ENCODE assay signal across 22 mouse cellular contexts in the genomic region with DNA sequence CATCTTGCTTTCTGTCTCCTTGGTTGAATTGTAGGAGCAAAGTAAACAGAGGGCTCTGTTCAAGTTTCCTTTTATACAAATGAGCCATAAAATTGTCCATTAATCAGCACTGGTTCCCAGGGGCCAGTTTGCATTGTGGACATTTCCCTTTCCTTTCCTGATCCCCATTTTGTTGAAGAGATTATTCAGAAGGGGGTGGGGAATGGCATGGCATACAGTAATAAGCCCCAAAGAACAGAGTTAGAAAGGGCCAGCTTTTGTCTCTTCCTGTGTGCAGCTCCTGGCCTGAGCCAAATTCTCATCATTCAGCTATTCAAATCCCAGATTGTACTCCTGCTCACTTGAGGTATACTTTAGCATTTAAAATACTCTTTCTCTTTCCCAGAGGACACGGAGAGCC.
DNase-seq lines count a peak whose midpoint lies in the region; ATAC-seq and TF ChIP-seq lines count a peak whose summit lies in the region.
"Had no signal": no experiment of that assay in that cellular context is flagged by ENCODE, and none has a peak within 500 bp of the region (broad histone marks: within the 10 kb centered on the region; RNA-seq: fewer than 3 reads in every experiment).

No protein-coding gene starts in this region.

- no peak for ATAC-seq in forebrain, embryonic 11.5 days (replicated peaks; ENCODE audit: low FRiP score)
- ATAC-seq in lung, postnatal 0 days, result no peak; the same call in 1 of the 2 replicates
- ATAC-seq in forebrain, embryonic 13.5 days, result peak; percentile 51; the same call in 1 of the 2 replicates
- peak; percentile 60; the same call in 1 of the 2 replicates for ATAC-seq in hindbrain, embryonic 14.5 days (ENCODE audit: low FRiP score)
- ATAC-seq: CD4-positive, CD25-positive, alpha-beta regulatory T cell, adult 4 months had no signal

- no peak overlapping the region for H3K4me3 ChIP-seq in forebrain, embryonic 10.5 days
- no peak overlapping the region for H3K4me3 ChIP-seq in forebrain, embryonic 11.5 days (ENCODE audit: low read depth, low read length)
- no peak overlapping the region for H3K4me3 ChIP-seq in lung, postnatal 0 days (ENCODE audit: low read depth, low read length)
- H3K4me3 ChIP-seq in forebrain, embryonic 13.5 days, result no peak overlapping the region
- H3K4me3 ChIP-seq in hindbrain, embryonic 14.5 days (replicated peaks; ENCODE audit: low read length), result no peak overlapping the region
- H3K4me3 ChIP-seq: heart, embryonic 13.5 days; liver, embryonic 13.5 days; midbrain, embryonic 10.5 days had no signal

- 86% methylated on average over 1 of the region's 1 CpGs for WGBS in forebrain, embryonic 10.5 days
- WGBS in forebrain, embryonic 11.5 days, result 50% methylated on average over 1 of the region's 1 CpGs
- 68% methylated on average over 1 of the region's 1 CpGs for WGBS in lung, postnatal 0 days
- 25% methylated on average over 1 of the region's 1 CpGs for WGBS in forebrain, embryonic 13.5 days
- WGBS in hindbrain, embryonic 14.5 days, result 26% methylated on average over 1 of the region's 1 CpGs

- H3K9me3 ChIP-seq in forebrain, embryonic 10.5 days, result no peaks in the 10 kb centered on the region
- no peaks in the 10 kb centered on the region for H3K9me3 ChIP-seq in forebrain, embryonic 11.5 days (ENCODE audit: control insufficient read depth, low read length)
- no peaks in the 10 kb centered on the region for H3K9me3 ChIP-seq in lung, postnatal 0 days (ENCODE audit: low read length)
- no peaks in the 10 kb centered on the region for H3K9me3 ChIP-seq in forebrain, embryonic 13.5 days (replicated peaks)
- H3K9me3 ChIP-seq in hindbrain, embryonic 14.5 days (ENCODE audit: control insufficient read depth, low read length), result no peaks in the 10 kb centered on the region
- H3K9me3 ChIP-seq: heart, embryonic 13.5 days; liver, embryonic 13.5 days; midbrain, embryonic 10.5 days had no signal

- H3K27me3 ChIP-seq in forebrain, embryonic 10.5 days (ENCODE audit: poor library complexity, severe bottlenecking), result no peaks in the 10 kb centered on the region
- no peaks in the 10 kb centered on the region for H3K27me3 ChIP-seq in forebrain, embryonic 11.5 days (ENCODE audit: control insufficient read depth, insufficient read depth, low read length)
- no peaks in the 10 kb centered on the region for H3K27me3 ChIP-seq in lung, postnatal 0 days (replicated peaks; ENCODE audit: insufficient read depth, low read length)
- no peaks in the 10 kb centered on the region for H3K27me3 ChIP-seq in forebrain, embryonic 13.5 days
- no peaks in the 10 kb centered on the region for H3K27me3 ChIP-seq in hindbrain, embryonic 14.5 days (ENCODE audit: control insufficient read depth, insufficient read depth, low read length)
- H3K27me3 ChIP-seq: heart, embryonic 13.5 days; liver, embryonic 13.5 days had no signal

- H3K36me3 ChIP-seq in forebrain, embryonic 10.5 days (replicated peaks), result no peaks in the 10 kb centered on the region
- H3K36me3 ChIP-seq in forebrain, embryonic 11.5 days (ENCODE audit: control insufficient read depth, insufficient read depth, low read length), result no peaks in the 10 kb centered on the region
- no peaks in the 10 kb centered on the region for H3K36me3 ChIP-seq in lung, postnatal 0 days (ENCODE audit: insufficient read depth, low read length)
- H3K36me3 ChIP-seq in forebrain, embryonic 13.5 days (ENCODE audit: poor library complexity, severe bottlenecking), result no peaks in the 10 kb centered on the region
- H3K36me3 ChIP-seq in hindbrain, embryonic 14.5 days (replicated peaks; ENCODE audit: control insufficient read depth, insufficient read depth), result no peaks in the 10 kb centered on the region
- H3K36me3 ChIP-seq: heart, embryonic 13.5 days; liver, embryonic 13.5 days; midbrain, embryonic 10.5 days had no signal

- no peak for TF ChIP-seq EP300 in lung, postnatal 0 days (IDR thresholded peaks at IDR 0.05)

- H3K9ac ChIP-seq in forebrain, embryonic 11.5 days (ENCODE audit: low read length), result no peak overlapping the region
- H3K9ac ChIP-seq in lung, postnatal 0 days (replicated peaks; ENCODE audit: low read depth), result no peak overlapping the region
- no peak overlapping the region for H3K9ac ChIP-seq in forebrain, embryonic 13.5 days
- H3K9ac ChIP-seq in hindbrain, embryonic 14.5 days, result no peak overlapping the region
- H3K9ac ChIP-seq: heart, embryonic 13.5 days; liver, embryonic 13.5 days had no signal

- H3K27ac ChIP-seq in forebrain, embryonic 10.5 days, result 0 out of 2 replicates have a peak overlapping the region, but pooled peaks have one; percentile 7
- H3K27ac ChIP-seq in forebrain, embryonic 11.5 days (ENCODE audit: low read depth, low read length), result no peak overlapping the region
- H3K27ac ChIP-seq in lung, postnatal 0 days (ENCODE audit: low read length), result no peak overlapping the region
- H3K27ac ChIP-seq in forebrain, embryonic 13.5 days, result peak overlapping the region; percentile 59
- no peak overlapping the region for H3K27ac ChIP-seq in hindbrain, embryonic 14.5 days
- H3K27ac ChIP-seq: heart, embryonic 13.5 days; liver, embryonic 13.5 days; macrophage; midbrain, embryonic 10.5 days; stomach, postnatal 0 days had no signal

- H3K4me1 ChIP-seq in forebrain, embryonic 10.5 days, result peaks cover 10% of the 10 kb centered on the region
- no peaks in the 10 kb centered on the region for H3K4me1 ChIP-seq in forebrain, embryonic 11.5 days (replicated peaks; ENCODE audit: control insufficient read depth, insufficient read depth, low read length)
- no peaks in the 10 kb centered on the region for H3K4me1 ChIP-seq in lung, postnatal 0 days (ENCODE audit: insufficient read depth, low read depth, low read length)
- peaks cover 20% of the 10 kb centered on the region for H3K4me1 ChIP-seq in forebrain, embryonic 13.5 days
- peaks cover 3% of the 10 kb centered on the region; the same call in 1 of the 2 replicates for H3K4me1 ChIP-seq in hindbrain, embryonic 14.5 days (replicated peaks; ENCODE audit: control insufficient read depth, insufficient read depth, low read length)
- H3K4me1 ChIP-seq: liver, embryonic 13.5 days had no signal

- no peak for DNase-seq in forebrain, embryonic 10.5 days (ENCODE audit: extremely low spot score, low spot score)
- no peak for DNase-seq in forebrain, embryonic 11.5 days (ENCODE audit: low spot score)
- DNase-seq in lung, postnatal 0 days (ENCODE audit: low spot score), result no peak
- DNase-seq in lung, postnatal 4 days, result no peak
- no peak for DNase-seq in hindbrain, embryonic 14.5 days (ENCODE audit: low spot score)
- DNase-seq in left cerebral cortex, postnatal 25 days (ENCODE audit: low spot score in 2 of 2), result no peak
- no peak for DNase-seq in frontal cortex, postnatal 25 days (ENCODE audit: low spot score in 2 of 2)
- DNase-seq: adrenal gland, postnatal 25 days; cerebellum, adult 9-10 months; gastrocnemius, postnatal 14 days; heart, adult 18-20 months; heart, postnatal 14 days; kidney, adult 18-20 months; layer of hippocampus, adult 9-11 months; liver, embryonic 13.5 days; lung, adult 2 months had no signal

- no peak overlapping the region for H3K4me2 ChIP-seq in forebrain, embryonic 11.5 days (ENCODE audit: low read depth, low read length, severe bottlenecking)
- 0 out of 2 replicates have a peak overlapping the region, but pooled peaks have one; percentile 1 for H3K4me2 ChIP-seq in lung, postnatal 0 days (replicated peaks; ENCODE audit: low read depth, low read length)
- H3K4me2 ChIP-seq in forebrain, embryonic 13.5 days, result no peak overlapping the region
- H3K4me2 ChIP-seq in hindbrain, embryonic 14.5 days (replicated peaks), result no peak overlapping the region
- H3K4me2 ChIP-seq: heart, embryonic 13.5 days; liver, embryonic 13.5 days had no signal

- intact Hi-C loops in left cerebral cortex, postnatal 25 days (cut with DNase I), result loop anchor here (10.0 kb wide), 1 partner anchor 198 kb away; no protein-coding TSS in a partner anchor

- no peak for TF ChIP-seq CTCF in lung, postnatal 0 days (IDR thresholded peaks at IDR 0.05)

Comparison
In these comparisons a context has a peak if more than half of its experiments do, and no peak if none do; other contexts are left out.
1. H3K27ac ChIP-seq: peak in forebrain, embryonic 10.5 days (single experiment) and forebrain, embryonic 13.5 days (single experiment); none in forebrain, embryonic 11.5 days (single experiment), lung, postnatal 0 days (single experiment) and hindbrain, embryonic 14.5 days (single experiment).
2. ATAC-seq: peak in forebrain, embryonic 13.5 days (single experiment) and hindbrain, embryonic 14.5 days (single experiment); none in forebrain, embryonic 11.5 days (single experiment) and lung, postnatal 0 days (single experiment).